Mouse (Mus musculus) kidney, adult 18-20 months (tissue): ENCODE data around the gene C030005K15Rik.
A peak's percentile ranks its signal among the peaks of the same experiment; 100 is the strongest.
"Not testable (repeated sequence)": the region's sequence is repeated elsewhere in the genome, so short reads cannot be mapped to it uniquely, and the experiment has no call there.

ENCODE experiments used
- DNase-seq: peaks from one replicate; pipeline ENCODE4 v3.0.0; 2021

The C030005K15Rik gene

DNA sequence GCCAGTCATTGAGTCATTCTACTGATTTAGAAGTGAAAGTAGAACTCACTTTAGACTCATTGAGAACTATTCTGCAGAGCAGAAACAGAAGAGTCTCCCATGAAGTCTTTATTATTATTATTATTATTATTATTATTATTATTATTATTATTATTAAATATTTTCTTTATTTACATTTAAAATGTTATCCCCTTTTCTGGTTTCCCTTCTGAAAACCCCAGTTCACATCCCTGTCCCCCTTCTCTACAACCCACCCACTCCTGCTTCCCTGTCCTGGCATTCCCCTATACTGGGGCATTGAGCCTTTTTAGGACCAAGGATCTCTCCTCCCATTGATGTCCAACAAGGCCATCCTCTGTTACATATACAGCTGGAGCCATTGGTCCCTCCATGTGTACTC lies at the start of gene C030005K15Rik:
Gene C030005K15Rik, minus strand, starts transcription at position 101 of the 400 bp plus-strand sequence.
- DNase-seq: not testable (repeated sequence)

DNA sequence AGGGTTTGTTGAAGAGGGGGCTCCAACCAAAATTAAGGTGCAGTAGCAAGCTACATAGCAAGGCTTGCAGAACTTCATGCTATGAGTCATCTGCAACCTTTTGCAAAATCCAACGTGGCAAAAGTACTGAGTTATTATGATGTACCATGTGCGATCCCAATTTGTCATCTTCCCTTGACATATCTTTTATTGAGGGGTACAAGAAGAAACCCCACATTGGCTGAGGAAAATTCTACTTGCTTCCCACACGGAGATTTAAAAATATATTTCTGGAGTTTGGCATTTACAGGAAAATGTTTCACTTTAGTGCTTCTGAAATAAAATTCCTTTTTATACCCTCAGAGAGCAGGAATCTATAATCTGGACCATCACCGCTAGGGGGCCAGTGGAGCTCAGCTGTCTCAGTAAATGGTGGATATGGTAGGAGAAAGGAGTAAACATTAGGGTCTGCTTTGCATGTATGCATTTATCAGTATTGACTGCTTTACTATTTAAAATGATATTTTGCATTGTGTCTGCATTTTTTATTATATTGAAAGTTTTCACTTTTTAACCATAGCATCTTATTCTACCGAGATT lies 41.7 kb upstream of the C030005K15Rik start:
- no peak for DNase-seq

DNA sequence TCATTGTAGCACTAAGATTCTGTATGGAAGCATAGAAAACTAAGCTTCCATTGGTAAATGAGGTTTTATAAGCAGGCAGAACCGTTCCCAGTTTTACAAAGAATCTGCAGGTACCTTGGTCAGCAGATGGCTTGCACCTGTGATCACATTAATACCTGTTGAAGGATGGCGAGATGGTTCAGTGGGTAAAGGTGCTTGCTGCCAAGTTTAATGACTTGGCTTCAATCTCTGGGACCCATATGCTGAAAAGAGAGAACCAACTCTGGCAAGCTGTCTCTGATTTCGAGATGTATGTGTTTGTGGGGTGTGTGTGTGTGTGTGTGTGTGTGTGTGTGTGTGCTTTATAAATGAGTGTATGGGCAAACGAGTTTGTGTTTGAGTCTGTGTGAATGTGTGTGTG lies 27.3 kb upstream of the C030005K15Rik start:
- no peak for DNase-seq

DNA sequence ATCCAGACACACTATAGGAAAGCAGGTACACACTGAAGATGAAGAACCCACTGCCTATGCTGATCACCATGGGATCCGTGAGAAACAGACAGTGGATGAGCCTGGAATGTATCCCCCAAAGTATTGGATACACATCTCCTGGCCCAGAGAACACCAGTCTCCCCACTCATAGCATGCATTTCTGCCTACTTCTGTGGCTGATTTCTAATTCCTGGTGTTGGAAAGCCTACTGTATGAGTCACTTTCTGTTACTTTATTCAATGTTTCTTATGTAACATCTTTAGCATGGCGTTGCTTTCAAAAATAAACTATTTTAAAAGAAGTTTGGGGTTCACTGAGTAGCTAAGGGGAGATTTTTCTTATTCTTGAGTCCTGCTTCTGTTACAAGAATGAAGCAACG lies 20.7 kb upstream of the C030005K15Rik start:
- DNase-seq: no peak

DNA sequence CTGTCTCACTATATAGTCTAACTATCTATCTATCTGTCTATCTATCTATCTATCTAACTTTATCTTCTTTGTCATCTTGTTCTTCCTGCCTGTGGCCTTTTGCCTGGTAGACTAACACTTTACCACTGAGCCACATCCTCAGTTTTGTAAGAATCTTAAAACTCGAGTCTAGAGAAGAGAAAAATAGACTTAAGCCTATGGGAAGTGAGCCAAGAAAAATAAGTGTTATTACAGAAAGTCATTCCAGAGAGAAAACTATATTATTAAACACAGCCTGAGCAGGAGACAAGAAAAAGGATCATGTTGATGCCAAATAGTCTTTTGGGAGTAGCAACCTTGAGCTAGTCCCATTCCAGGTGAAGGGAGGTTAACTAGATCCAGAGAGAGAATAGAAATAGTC lies 626 bp downstream of the C030005K15Rik start:
- DNase-seq: no peak

DNA sequence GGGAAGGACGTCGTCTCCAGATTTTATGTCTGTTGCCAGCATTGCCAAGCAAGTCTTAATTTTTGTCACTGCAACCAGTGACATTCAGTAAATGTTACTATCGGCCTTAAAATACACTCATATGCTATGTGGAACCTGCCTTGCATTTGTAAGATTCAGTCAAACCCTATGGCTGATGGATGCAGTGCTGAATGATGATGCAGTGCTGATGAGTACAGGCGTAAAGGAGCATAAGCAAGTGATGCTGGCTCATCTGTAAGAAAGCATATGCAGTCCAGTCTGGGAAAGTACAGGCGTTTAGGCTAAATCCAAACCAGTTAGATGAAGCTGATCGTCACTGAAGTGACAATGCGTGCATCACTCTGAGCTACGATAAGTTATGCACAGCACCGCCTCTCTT lies 3.8 kb downstream of the C030005K15Rik start:
- no peak for DNase-seq

DNA sequence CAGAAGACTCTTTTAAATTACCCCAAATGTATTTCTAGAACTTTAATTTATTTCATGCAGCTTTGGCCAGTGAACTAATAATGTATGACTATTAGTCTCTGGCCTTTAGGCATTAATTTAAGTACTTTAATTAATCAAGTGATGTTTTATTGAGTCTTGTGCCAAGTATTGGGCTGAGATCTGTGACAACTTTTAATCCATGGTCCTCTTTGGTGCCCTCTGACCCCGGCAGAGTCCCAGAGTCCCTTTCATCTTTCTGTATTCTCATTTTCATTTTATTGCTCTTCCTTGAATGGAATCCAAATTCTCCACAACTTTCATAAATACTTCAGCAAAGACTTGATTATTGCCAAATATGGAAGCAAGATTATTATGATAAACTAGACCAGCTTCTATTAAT lies 5.9 kb downstream of the C030005K15Rik start:
- DNase-seq: no peak

DNA sequence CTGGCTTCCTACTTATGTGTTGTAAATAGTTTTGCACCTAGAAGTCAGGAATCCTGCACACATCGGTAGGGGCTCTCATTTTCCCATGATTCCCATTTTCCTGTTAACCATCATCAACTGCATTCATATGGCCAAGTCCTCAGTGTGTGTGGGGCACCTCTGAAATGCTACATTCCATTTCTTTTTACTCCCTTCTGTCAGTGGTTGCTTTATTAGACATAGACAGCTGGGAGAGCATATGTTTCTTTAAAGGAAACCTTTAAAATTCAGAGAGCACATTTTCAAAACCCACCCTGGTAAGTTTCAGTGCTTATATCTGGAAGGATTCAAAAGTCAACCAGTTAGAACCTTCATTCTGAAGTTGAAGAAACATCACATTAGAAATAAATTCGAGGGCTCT lies 8.5 kb downstream of the C030005K15Rik start:
- no peak for DNase-seq

DNA sequence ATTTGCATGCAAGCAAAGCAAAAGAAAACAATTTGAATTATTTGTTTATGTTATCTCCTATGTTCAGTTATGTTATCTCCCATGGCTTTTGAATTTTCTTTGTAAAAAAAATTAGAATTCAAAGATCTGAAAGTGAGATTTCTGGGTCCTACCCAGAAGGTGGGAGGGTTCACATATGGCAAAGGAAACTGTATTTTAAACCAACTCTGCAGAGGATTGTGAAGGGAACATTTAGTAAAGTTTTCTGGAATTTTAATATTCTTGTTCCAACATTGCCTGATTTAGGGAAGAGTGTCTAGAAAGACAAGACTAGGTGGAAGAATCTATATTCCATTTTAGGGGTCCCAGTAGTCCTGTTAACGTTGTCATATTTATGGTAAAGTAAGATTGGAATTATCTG lies 9.3 kb downstream of the C030005K15Rik start:
- DNase-seq: no peak

DNA sequence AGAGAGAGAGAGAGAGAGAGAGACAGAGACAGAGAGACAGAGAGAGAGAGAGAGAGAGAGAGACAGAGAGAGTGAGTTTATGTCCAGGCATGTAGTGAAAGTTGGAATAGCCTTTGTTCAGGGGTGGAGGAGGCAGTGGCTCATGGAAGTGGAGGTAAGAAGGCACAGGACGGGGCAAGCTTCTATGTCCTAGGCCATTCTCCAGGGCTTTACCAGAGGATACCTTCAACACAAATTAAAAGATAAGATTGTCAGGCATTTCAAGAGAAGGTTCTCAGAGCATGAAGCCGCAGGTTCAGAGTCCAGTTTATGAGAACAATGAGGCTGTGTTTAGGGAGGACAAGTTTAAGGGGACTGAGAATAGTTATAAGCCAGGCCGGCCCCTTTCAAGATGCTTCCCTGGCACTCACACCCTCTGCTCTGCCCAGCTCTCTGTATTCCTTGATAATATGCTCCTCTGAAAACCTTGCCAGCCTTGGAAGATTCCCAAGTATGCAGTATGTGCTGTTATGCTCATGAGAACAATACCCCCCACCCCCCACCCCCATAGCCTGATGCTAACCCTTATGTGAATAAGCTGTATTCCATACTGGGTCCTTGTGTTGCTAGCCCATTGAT lies 11.2 kb downstream of the C030005K15Rik start:
- DNase-seq: no peak

DNA sequence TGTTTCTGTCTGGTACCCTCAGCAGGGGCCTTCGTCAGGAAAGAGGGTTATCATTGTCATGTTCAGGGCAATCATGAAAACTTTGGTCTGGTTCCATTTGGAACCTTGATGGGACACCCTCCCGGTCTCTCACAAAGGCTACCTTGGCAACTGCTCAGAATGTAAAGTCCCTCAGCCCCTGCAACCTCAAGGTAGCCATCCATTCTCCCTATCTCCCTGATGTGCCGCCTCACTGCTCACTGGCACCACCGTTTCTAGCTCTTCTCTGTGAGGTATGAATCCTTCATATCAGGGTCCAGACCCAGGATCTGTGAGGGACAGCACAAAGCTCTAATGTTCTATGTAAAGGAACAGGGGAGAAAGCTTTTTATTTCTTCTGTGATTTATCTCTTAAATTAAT lies 12.0 kb downstream of the C030005K15Rik start:
- no peak for DNase-seq

DNA sequence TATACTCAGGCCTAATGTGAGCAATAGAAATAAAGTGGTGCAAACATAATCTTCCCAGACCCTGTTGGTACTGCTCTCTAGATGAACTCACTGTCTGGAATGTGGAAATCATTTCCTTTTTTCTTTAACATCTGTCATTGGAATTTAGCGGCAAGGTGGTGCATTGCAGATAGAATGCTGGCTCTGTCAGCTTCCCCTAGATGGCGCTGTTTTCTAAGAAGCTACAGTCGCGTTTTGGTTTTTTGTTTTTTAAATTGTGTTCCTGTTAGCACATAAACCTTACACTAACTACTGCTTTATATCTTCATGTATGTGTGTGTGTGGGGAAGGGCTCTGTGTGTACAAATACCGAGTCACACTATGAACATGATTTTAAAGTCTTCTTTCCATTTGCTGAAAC lies 13.9 kb downstream of the C030005K15Rik start:
- DNase-seq: no peak

DNA sequence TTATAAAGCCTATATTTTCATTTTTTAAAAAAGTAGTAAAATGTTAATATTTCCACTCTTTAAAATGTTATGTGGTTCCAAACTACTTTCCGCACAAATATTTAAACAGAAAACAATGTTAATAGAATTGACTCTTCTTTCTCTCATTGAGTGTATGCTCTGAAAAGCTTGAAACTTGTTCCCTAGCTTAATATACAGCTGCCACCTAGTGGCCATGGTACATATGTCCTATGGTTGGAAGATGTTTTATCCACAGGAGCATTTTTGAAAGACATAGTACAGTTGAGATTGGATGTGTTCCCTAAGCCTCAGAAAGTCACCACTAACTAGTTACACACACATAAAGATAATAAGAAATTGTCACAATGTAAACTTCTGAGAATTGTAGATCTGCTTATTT lies 22.0 kb downstream of the C030005K15Rik start:
- DNase-seq: peak; percentile 6

DNA sequence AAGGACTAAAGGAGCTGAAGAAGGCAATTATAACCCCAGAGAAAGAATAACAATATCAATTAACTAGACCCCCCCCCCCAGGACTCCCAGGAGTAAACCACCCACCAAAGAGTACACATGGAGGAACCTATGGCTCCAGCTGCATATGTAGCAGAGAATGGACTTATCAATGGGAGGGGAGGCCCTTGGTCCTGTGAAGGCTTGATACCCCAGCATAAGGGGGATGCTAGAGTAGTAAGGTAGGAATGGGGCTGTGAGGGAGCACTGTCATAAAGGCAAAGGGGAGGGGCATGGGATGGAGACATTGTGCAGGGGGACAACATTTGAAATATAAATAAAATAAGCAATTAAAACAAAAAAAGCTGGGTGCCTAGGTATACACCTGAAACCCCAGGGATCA lies 24.2 kb downstream of the C030005K15Rik start:
- DNase-seq: no peak

DNA sequence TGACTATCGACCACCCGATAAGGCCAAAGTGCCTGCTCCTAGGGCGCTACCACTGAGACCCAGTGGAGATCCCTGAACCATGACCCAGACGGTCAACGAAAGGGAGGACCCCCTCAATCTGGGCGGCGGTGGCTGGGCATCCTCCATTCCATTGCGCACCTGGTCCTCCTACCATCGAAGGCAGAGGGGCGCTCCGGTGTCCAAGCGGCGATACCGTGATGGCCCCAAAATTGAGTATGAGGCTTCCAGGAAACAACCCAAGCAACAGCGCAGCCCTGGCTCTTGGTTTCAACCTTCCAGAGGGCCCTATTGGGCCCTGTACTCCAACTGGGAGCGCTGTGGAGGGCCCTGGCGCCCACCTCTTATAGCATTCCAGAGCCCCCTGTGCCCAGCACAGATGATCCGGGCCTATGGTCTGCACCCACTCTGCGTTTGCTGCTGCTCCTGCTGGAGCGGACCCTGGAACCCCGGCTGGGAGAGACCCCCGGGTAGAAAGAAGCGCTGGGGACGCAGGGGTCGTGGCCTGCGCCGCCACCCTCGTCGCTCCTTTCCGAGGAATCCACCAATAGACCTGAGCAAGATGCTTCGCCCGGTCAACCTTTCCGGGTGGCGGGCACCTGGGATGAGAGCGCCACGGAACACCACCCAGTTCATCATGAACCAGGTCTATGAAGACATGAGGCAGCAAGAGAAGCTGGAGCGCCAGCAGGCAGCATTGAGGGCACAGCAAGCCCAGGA lies 33.0 kb downstream of the C030005K15Rik start:
- DNase-seq: no peak

DNA sequence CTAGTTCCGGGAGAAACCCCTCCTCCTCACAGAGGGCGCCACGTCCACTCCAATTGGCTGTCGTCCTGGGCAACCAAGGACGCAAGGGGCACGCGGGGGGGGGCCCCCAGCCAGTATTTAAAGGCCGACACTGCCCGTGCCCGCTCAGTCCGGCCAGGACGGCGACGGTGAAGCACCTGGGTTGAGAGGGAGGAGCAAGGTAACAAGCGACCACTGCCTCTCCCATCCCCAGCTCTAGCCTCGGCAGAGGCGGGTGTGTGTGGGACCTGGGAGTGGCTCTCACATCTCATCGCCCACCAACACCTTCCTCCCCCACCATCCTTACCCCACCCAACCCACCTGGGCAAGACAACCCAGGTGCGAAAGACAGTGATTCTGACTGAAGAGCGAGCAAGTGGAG lies 33.6 kb downstream of the C030005K15Rik start, which contains the start of gene Ccer1:
Gene Ccer1, plus strand, starts transcription at position 147 of the 400 bp plus-strand sequence.
- DNase-seq: no peak

DNA sequence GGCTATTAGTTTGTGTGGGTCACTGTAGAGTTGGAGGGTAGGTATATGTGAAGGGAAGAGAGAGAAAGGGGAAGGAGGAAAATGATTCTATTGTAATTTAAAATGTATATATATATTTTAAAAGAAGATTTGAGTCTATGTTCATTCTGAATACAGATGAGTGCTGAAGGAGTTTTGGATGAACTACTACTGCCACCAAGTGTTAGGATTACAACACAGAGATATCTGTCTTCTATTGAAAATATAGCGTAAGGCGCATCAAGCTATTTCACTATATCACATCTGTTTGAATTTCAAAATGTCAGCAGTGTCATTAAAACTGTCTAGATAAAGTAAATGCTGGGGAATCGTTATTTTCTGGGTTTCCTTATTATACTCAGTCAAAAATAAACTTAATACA lies 37.1 kb downstream of the C030005K15Rik start:
- DNase-seq: no peak

DNA sequence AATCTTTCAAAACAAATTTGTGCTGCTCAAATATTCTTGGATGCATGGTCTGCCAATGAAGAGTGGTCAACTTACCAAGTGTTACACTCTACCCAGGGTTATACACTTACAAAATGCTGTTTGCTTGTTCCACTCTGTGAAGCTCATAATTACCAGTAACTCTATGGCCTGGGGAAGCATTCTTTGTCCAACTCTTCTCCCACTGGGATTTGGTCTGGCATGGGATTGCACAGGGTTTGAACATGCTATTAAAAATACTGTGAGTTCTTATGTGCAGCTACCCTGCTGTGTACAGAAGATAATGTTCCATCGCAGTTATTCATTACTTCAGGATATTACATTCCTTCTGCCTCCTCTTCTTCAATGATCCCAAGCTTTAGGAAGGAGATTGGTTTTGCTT lies 39.4 kb downstream of the C030005K15Rik start:
- DNase-seq: no peak

DNA sequence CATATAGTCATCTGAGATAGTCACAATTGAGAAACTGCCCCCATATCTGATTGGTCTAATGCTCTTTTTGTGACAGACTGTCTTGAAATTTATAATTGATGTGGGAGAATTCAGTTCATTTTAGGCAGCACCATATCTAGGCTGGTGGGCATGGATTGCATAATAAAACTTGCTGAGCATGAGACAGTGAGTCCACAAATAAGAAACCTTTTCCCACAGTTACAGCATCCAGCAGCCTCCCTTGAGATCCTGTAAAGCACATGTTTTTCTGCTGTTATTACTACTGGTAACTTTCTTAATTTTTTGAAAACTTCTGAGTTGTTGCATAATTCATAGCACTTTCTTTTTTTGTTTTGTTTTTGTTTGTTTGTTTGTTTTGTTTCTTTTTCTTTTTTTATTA lies 43.6 kb downstream of the C030005K15Rik start:
- DNase-seq: no peak
